Comparison of ENCODE assay signal across 8 mouse cellular contexts in the genomic region with DNA sequence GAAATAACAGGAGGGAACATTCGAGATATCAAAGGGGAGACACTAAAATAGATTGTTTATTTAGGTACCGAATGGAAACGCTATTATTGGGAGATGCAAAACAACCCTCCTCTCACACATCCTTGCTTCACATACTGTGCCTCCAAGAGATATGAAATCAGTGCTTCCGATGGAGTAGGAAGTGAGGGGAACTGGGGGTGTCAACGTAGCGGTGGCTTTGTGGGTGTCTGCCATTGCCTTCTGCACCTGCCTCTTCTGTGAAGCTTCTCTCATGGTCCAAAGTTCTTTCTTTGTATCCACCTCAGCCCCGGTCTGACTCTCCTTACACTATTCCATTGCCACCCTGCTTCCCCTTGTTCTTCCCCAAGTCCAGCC.
DNase-seq lines count a peak whose midpoint lies in the region; ATAC-seq lines count a peak whose summit lies in the region.

No protein-coding gene starts in this region.

- peak overlapping the region; percentile 60 for H3K4me2 ChIP-seq in intestine, embryonic 15.5 days (replicated peaks)
- H3K4me2 ChIP-seq in neural tube, embryonic 13.5 days = peak overlapping the region; percentile 53

- ATAC-seq in megakaryocyte, adult 5-6 weeks (ENCODE audit: poor library complexity, severe bottlenecking) = no peak
- ATAC-seq in intestine, embryonic 15.5 days = no peak
- no peak for ATAC-seq in neural tube, embryonic 13.5 days (ENCODE audit: low read depth)

- 56% methylated on average over 7 of the region's 7 CpGs for WGBS in intestine, embryonic 15.5 days
- WGBS in neural tube, embryonic 13.5 days = 60% methylated on average over 7 of the region's 7 CpGs

- DNase-seq in frontal cortex, postnatal 36 days (ENCODE audit: low spot score in 2 of 2) = peak; percentile 27 to 38
- DNase-seq in frontal cortex, postnatal 25 days (ENCODE audit: low spot score in 2 of 2) = no peak
- DNase-seq in layer of hippocampus, postnatal 10 days (ENCODE audit: low spot score in 2 of 2) = no peak
- DNase-seq in adrenal gland, adult 18-20 months (ENCODE audit: low spot score in 2 of 2) = no peak

- no peak overlapping the region for H3K27ac ChIP-seq in intestine, embryonic 15.5 days
- H3K27ac ChIP-seq in neural tube, embryonic 13.5 days (replicated peaks) = 0 out of 2 replicates have a peak overlapping the region, but pooled peaks have one; percentile 23

- peak overlapping the region; percentile 86 for H3K4me3 ChIP-seq in megakaryocyte, embryonic 14.5 days (replicated peaks)
- peak overlapping the region; percentile 24; the same call in 1 of the 2 replicates for H3K4me3 ChIP-seq in intestine, embryonic 15.5 days (replicated peaks)
- H3K4me3 ChIP-seq in neural tube, embryonic 13.5 days = peak overlapping the region; percentile 20; the same call in 1 of the 2 replicates

- peaks cover 24% of the 10 kb centered on the region for H3K27me3 ChIP-seq in megakaryocyte, embryonic 14.5 days (replicated peaks)
- no peaks in the 10 kb centered on the region for H3K27me3 ChIP-seq in intestine, embryonic 15.5 days (replicated peaks)
- H3K27me3 ChIP-seq in neural tube, embryonic 13.5 days = 0 out of 2 replicates have a peak, but pooled peaks cover 2% of the 10 kb centered on the region

- H3K4me1 ChIP-seq in megakaryocyte, embryonic 14.5 days = peaks cover 19% of the 10 kb centered on the region
- H3K4me1 ChIP-seq in intestine, embryonic 15.5 days (replicated peaks) = 0 out of 2 replicates have a peak, but pooled peaks cover 4% of the 10 kb centered on the region
- peaks cover 33% of the 10 kb centered on the region for H3K4me1 ChIP-seq in neural tube, embryonic 13.5 days (replicated peaks)

- no peak overlapping the region for H3K9ac ChIP-seq in intestine, embryonic 15.5 days
- H3K9ac ChIP-seq in neural tube, embryonic 13.5 days = peak overlapping the region; percentile 38; the same call in 1 of the 2 replicates

- no peaks in the 10 kb centered on the region for H3K36me3 ChIP-seq in megakaryocyte, embryonic 14.5 days (replicated peaks; ENCODE audit: low read length)
- H3K36me3 ChIP-seq in intestine, embryonic 15.5 days = no peaks in the 10 kb centered on the region
- no peaks in the 10 kb centered on the region for H3K36me3 ChIP-seq in neural tube, embryonic 13.5 days

- H3K9me3 ChIP-seq in megakaryocyte, embryonic 14.5 days = no peaks in the 10 kb centered on the region
- no peaks in the 10 kb centered on the region for H3K9me3 ChIP-seq in intestine, embryonic 15.5 days
- no peaks in the 10 kb centered on the region for H3K9me3 ChIP-seq in neural tube, embryonic 13.5 days

Comparison
In these comparisons a context has a peak if more than half of its experiments do, and no peak if none do; other contexts are left out.
1. DNase-seq: peak in frontal cortex, postnatal 36 days (2 of 2); none in frontal cortex, postnatal 25 days (0 of 2), layer of hippocampus, postnatal 10 days (0 of 2) and adrenal gland, adult 18-20 months (0 of 2).
2. H3K4me3 ChIP-seq: peak in every context shown above with its lines; median percentile 86 in megakaryocyte, embryonic 14.5 days; 24 in intestine, embryonic 15.5 days; 20 in neural tube, embryonic 13.5 days.